Mouse (Mus musculus) layer of hippocampus, adult 18-20 months (tissue): ENCODE measurements around the gene Grb10. TPM values are rescaled to one million over a fixed set of nuclear protein-coding genes. Genes with fewer than 3 reads are reported as not detected.

ENCODE experiments used
- DNase-seq, 2 experiments: peaks; one replicate each; pipeline ENCODE4 v3.0.0; 2022; ENCODE audit warnings: low spot score in 2 of 2
- long read RNA-seq: library from polyadenylated mRNA; stranded (forward); transcript quantifications from one replicate; pipeline ENCODE4 v2.0.0, GENCODE M21; 2021
- total RNA-seq, 2 experiments: library from RNA; stranded (reverse); gene quantifications; 2 replicates each; pipeline ENCODE4 v1.2.3; 2021

The Grb10 gene
- 10 to 100 TPM; 27.5 to 30.9 TPM for total RNA-seq
- long read RNA-seq, result 0 reads

GRCm38 (mm10) chr11:12038470-12038985, at the start of gene Grb10:
Gene Grb10, minus strand, starts transcription at chr11:12038683.
- DNase-seq, result no peak

GRCm38 (mm10) chr11:12081638-12082037, 43.2 kb upstream of the Grb10 start:
- DNase-seq, result no peak

GRCm38 (mm10) chr11:12079231-12079630, 40.7 kb upstream of the Grb10 start:
- no peak for DNase-seq

- no peak for DNase-seq
Measured at GRCm38 (mm10) chr11:12075449-12075848, 37.0 kb upstream of the Grb10 start.

- peak; percentile 14 to 60 for DNase-seq
Measured at GRCm38 (mm10) chr11:12073394-12074226, 35.1 kb upstream of the Grb10 start.

GRCm38 (mm10) chr11:12072322-12072721, 33.8 kb upstream of the Grb10 start:
- no peak for DNase-seq

GRCm38 (mm10) chr11:12059005-12059404, 20.5 kb upstream of the Grb10 start:
- DNase-seq, result no peak

- DNase-seq, result peak in 1 of 2 experiments; percentile 30
Measured at GRCm38 (mm10) chr11:12048547-12049327, 10.3 kb upstream of the Grb10 start.

- DNase-seq, result no peak
Measured at GRCm38 (mm10) chr11:12048135-12048534, 9.7 kb upstream of the Grb10 start.

GRCm38 (mm10) chr11:12044245-12044644, 5.8 kb upstream of the Grb10 start:
- no peak for DNase-seq

GRCm38 (mm10) chr11:12041787-12042186, 3.3 kb upstream of the Grb10 start:
- no peak for DNase-seq

- DNase-seq, result no peak
Measured at GRCm38 (mm10) chr11:12041379-12041778, 2.9 kb upstream of the Grb10 start.

GRCm38 (mm10) chr11:12040391-12040790, 1.9 kb upstream of the Grb10 start:
- DNase-seq, result no peak

GRCm38 (mm10) chr11:12039748-12040147, 1.3 kb upstream of the Grb10 start:
- no peak for DNase-seq

GRCm38 (mm10) chr11:12039098-12039497, 615 bp upstream of the Grb10 start:
- DNase-seq, result no peak

- no peak for DNase-seq
Measured at GRCm38 (mm10) chr11:12037689-12038469, 604 bp downstream of the Grb10 start.

GRCm38 (mm10) chr11:12037075-12037686, 1.3 kb downstream of the Grb10 start:
- no peak for DNase-seq

- DNase-seq, result no peak
Measured at GRCm38 (mm10) chr11:12035916-12036910, 2.3 kb downstream of the Grb10 start.

GRCm38 (mm10) chr11:12035324-12035723, 3.2 kb downstream of the Grb10 start:
- DNase-seq, result no peak

GRCm38 (mm10) chr11:12034781-12035180, 3.7 kb downstream of the Grb10 start:
- no peak for DNase-seq
